Mouse (Mus musculus) hindbrain, embryonic 11.5 days (tissue): ENCODE data around the gene Mup20. TPM values are rescaled to one million over a fixed set of nuclear protein-coding genes. Genes with fewer than 3 reads are reported as not detected.
"Not testable (repeated sequence)": the region's sequence is repeated elsewhere in the genome, so short reads cannot be mapped to it uniquely, and the experiment has no call there.

Experiments used
- ATAC-seq: fragments of 200-750 bp; cut with Nextera tagmentation; 2 replicates; pipeline ENCODE4 v1.8.0; 2017; ENCODE audit warnings: mild to moderate bottlenecking, moderate TSS enrichment, moderate library complexity; ENCODE audit not compliant: low FRiP score
- DNase-seq: peaks from one replicate; pipeline ENCODE4 v3.0.0-alpha.2; 2015; ENCODE audit warnings: low spot score
- H3K27ac ChIP-seq: fragments of 300-500 bp; sonication (generic); 2 replicates; pipeline ENCODE4 v1.5.1; 2014; ENCODE audit warnings: mild to moderate bottlenecking, low read depth, low read length
- H3K27me3 ChIP-seq: fragments of 300-500 bp; sonication (generic); 2 replicates; pipeline ENCODE4 v1.6.1; 2014; ENCODE audit warnings: mild to moderate bottlenecking, low read length, moderate library complexity, mixed read lengths; ENCODE audit not compliant: control insufficient read depth, insufficient read depth
- H3K36me3 ChIP-seq: fragments of 300-500 bp; sonication (generic); 2 replicates; pipeline ENCODE4 v1.6.1; 2014; ENCODE audit warnings: mild to moderate bottlenecking, low read length, moderate library complexity, mixed read lengths; ENCODE audit not compliant: control insufficient read depth, insufficient read depth
- H3K4me1 ChIP-seq: fragments of 300-500 bp; sonication (generic); replicated peaks from 2 replicates; pipeline ENCODE4 v1.6.1; 2014; ENCODE audit warnings: low read length, mixed read lengths; ENCODE audit not compliant: control insufficient read depth, insufficient read depth
- H3K4me2 ChIP-seq: fragments of 300-500 bp; sonication (generic); replicated peaks from 2 replicates; pipeline ENCODE4 v1.6.1; 2014; ENCODE audit warnings: mild to moderate bottlenecking, low read depth, low read length
- H3K4me3 ChIP-seq: fragments of 300-500 bp; sonication (generic); 2 replicates; pipeline ENCODE4 v1.5.1; 2014; ENCODE audit warnings: low read depth, low read length
- H3K9ac ChIP-seq: fragments of 300-500 bp; sonication (generic); 2 replicates; pipeline ENCODE4 v1.6.1; 2014; ENCODE audit warnings: low read depth, low read length
- H3K9me3 ChIP-seq: fragments of 300-500 bp; sonication (generic); 2 replicates; pipeline ENCODE4 v1.6.1; 2016; ENCODE audit warnings: low read length; ENCODE audit not compliant: control insufficient read depth
- WGBS: fragments of 180-500 bp; shearing (Covaris S2); extraction: QIAGEN DNeasy Blood & Tissue Kit; methylation state at CpG from one replicate; pipeline ENCODE4 v1.1.7; 2014; 5-methylcytosine and 5-hydroxymethylcytosine counted together
- polyA plus RNA-seq: library from polyadenylated mRNA; unstranded; fragments of >200 nt; fragmentation: Nextera tagmentation; extraction: Ambion mirVana; gene quantifications from 2 replicates; pipeline ENCODE4 v1.2.1, GENCODE M21; 2014

Mup20 gene
- polyA plus RNA-seq, result not detected in 2 replicates

DNA sequence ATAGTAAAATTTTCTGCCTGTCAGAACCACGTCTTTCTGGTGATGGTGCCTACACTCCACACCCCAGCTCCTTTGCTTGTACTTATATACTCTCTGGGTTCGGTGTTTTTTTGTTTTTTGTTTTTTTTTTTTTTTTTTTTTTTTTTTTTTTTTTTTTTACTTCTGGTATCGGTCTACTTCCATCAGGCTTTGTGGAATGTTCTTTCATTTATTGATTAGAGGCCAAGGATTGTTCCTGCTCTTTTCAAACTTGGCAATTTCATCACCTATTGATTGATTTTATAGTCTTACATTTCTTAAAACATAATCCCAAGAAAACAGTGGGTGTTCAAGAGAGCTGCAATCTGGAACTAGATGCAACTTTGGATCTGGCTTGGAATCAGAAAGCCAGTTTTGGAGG lies at the start of gene Mup20:
Gene Mup20 (minus strand): TSS at position 101 of the 400 bp plus-strand sequence.
- not testable (repeated sequence) for DNase-seq, H3K9ac ChIP-seq, ATAC-seq, H3K27ac ChIP-seq, H3K9me3 ChIP-seq, H3K4me2 ChIP-seq, H3K4me1 ChIP-seq, H3K4me3 ChIP-seq, H3K27me3 ChIP-seq, H3K36me3 ChIP-seq
- WGBS, result 88% methylated on average over 2 of the region's 3 CpGs

DNA sequence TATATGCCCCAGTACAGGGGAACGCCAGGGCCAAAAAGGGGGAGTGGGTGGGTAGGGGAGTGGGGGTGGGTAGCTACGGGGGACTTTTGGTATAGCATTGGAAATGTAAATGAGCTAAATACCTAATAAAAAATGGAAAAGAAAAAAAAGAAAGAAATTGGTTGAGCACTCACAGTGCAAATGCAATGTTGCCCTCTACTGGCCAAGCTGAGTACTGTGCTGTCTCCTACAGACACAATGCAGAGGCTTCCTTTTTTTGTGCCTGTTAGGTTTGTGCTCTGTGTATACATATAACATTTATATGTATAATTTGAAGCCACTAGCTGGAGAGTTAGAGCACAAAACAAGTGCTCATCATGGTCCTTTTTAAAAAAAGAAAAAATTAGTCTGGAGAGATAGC lies 49.4 kb upstream of the Mup20 start:
- not testable (repeated sequence) for H3K4me1 ChIP-seq, H3K36me3 ChIP-seq, ATAC-seq, H3K4me3 ChIP-seq, H3K9me3 ChIP-seq, H3K27ac ChIP-seq, H3K27me3 ChIP-seq, H3K9ac ChIP-seq, H3K4me2 ChIP-seq
- peak; percentile 41 for DNase-seq
- WGBS, result no CpG with 5 or more reads among the region's 2 CpGs

DNA sequence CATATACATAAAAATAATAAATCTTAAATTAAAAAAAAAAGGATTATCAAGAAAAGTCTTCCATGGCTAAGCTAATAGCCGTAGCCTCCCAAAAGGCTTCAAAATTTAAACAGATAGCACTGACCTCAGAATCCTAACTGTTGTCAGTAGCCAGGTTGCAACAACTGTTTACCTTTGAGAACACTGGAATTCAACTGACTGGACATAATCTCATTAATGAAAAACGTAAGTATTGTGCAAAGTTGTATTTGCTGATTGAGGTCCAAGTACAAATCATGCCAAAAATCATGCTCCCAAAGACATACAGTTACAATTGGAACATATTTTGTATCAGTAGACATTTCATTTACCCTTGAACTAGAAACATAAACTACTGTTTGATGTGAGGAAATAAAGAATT lies 34.0 kb upstream of the Mup20 start:
- Histone ChIP-seq H3K27me3 (no peaks in the 10 kb centered on the region), H3K9me3 (no peaks in the 10 kb centered on the region), H3K4me3 (no peak overlapping the region), H3K4me1 (no peaks in the 10 kb centered on the region), H3K4me2 (no peak overlapping the region), H3K9ac (no peak overlapping the region), H3K27ac (no peak overlapping the region), H3K36me3 (no peaks in the 10 kb centered on the region)
- 85% methylated on average over 2 of the region's 2 CpGs for WGBS
- ATAC-seq (no peak), DNase-seq (no peak)

DNA sequence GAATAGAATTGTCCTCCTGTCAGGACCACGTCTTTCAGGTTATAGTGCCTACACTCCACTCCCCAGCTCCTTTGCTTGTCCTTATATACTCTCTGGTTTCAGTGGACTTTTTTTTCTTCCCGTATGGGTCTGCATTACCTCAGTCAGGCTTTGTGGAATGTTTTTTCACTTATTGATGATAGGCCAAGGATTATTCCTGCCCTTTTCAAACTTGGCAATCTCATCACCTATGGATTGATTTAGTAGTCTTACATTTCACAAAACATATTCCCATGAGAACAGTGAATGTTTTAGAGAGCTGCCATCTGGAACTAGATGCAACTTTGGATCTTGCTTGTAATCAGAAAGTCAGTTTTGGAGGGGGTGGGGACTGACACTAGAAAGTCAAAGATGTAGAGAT lies 33.3 kb upstream of the Mup20 start, which contains the start of gene Mup3:
Gene Mup3 (minus strand): TSS at position 102 of the 400 bp plus-strand sequence.
- no peaks in the 10 kb centered on the region for H3K4me1 ChIP-seq
- H3K9ac ChIP-seq, result no peak within 1 kb of the TSS
- no peaks in the 10 kb centered on the region for H3K36me3 ChIP-seq
- H3K9me3 ChIP-seq, result no peaks in the 10 kb centered on the region
- H3K27ac ChIP-seq, result no peak within 1 kb of the TSS
- WGBS, result 85% methylated on average over 2 of the region's 2 CpGs
- no peaks in the 10 kb centered on the region for H3K27me3 ChIP-seq
- H3K4me2 ChIP-seq, result no peak within 1 kb of the TSS
- ATAC-seq (no peak), DNase-seq (no peak)
- H3K4me3 ChIP-seq, result no peak within 1 kb of the TSS

DNA sequence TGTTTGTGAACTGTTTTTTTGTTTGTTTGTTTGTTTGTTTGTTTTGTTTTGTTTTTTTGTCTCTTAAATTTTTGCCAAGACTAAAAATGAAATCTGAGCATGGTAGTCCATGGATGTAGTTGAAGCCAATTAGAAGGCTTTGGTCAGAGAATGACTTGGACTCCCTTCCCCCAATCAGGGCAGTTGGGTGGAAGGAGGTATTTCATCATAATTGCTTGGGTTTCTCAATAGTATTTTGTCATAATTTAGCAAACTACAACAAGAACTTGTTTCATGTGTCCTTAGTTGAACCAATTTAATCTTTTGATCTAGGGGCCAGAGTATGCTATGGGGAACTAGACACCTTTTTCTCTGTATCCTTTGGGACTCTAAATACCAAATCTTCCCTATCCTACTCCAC lies 28.8 kb upstream of the Mup20 start:
- H3K27me3 ChIP-seq, result no peaks in the 10 kb centered on the region
- H3K27ac ChIP-seq, result no peak overlapping the region
- no peak overlapping the region for H3K4me3 ChIP-seq
- no peaks in the 10 kb centered on the region for H3K4me1 ChIP-seq
- H3K36me3 ChIP-seq, result no peaks in the 10 kb centered on the region
- DNase-seq (no peak), ATAC-seq (no peak)
- no peaks in the 10 kb centered on the region for H3K9me3 ChIP-seq
- no peak overlapping the region for H3K4me2 ChIP-seq
- H3K9ac ChIP-seq, result no peak overlapping the region

DNA sequence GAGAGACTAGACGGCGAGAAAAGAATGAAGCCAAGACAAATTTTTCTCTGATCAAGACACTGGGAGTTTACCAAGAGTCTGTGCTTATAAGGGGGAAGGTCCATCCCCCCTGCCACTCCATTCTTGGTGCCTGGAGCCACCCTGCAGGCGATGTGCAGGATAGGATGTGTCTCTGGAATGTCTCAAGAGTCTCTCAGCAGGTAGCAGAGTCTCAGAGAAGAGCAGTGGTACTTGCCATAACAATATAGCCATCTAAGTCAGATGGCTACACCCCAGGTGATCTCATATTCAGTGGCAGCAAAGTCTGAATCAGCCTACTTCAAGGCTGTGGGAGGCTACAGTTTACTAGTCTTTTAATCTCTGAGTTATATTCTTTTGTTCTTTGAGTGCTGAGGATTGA lies 21.2 kb upstream of the Mup20 start:
- Histone ChIP-seq H3K9me3 (no peaks in the 10 kb centered on the region), H3K4me1 (no peaks in the 10 kb centered on the region), H3K4me2 (no peak overlapping the region), H3K4me3 (no peak overlapping the region), H3K9ac (no peak overlapping the region), H3K27me3 (no peaks in the 10 kb centered on the region), H3K27ac (no peak overlapping the region), H3K36me3 (no peaks in the 10 kb centered on the region)
- DNase-seq (no peak), ATAC-seq (no peak)
- 57% methylated on average over 3 of the region's 3 CpGs for WGBS

DNA sequence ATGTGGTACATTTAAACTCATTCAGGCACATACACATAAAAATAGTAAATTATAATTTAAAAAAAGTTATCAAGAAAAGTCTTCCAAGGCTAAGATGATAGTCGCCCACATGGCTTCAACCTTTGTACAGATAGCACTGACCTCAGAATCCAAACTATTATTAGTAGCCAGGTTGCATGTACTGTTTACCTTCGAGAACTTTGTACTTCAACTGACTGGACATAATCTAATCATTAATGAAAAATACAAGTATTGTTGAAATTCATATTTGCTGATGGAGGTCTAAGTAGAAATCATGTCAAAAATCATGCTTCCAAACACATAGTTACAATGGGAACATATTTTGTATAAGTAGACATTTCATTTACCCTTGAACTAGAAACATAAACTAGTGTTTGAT lies 822 bp upstream of the Mup20 start:
- not testable (repeated sequence) for H3K4me2 ChIP-seq, H3K27me3 ChIP-seq, H3K36me3 ChIP-seq, DNase-seq, H3K4me1 ChIP-seq, H3K9ac ChIP-seq, H3K9me3 ChIP-seq, H3K4me3 ChIP-seq, ATAC-seq, H3K27ac ChIP-seq
- 80% methylated on average over 2 of the region's 2 CpGs for WGBS

DNA sequence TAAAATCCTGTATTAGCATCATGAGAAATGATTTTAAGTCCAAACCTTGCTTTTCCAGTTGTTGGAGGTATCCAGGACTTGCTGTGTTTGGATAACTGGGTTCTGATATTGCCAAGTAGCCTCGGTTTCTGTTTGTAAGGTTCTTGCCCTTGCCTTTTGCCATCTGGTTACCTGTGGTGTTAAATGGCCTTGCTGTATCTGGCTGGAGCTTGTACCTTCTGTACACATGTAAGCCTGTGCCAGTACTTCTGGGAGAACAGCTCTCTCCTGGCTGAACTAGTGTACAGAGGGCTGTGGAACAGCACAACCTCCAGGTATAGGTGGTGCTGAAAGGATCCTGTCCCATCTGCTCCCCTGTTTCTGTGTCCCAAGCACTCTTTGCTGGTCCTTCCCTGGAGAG lies 27.7 kb downstream of the Mup20 start:
- Histone ChIP-seq H3K4me2 (no peak overlapping the region), H3K4me1 (no peaks in the 10 kb centered on the region), H3K27ac (no peak overlapping the region), H3K27me3 (no peaks in the 10 kb centered on the region), H3K36me3 (no peaks in the 10 kb centered on the region), H3K9me3 (no peaks in the 10 kb centered on the region; the same call in 1 of the 2 replicates), H3K9ac (no peak overlapping the region), H3K4me3 (no peak overlapping the region)
- DNase-seq (no peak), ATAC-seq (no peak)
- WGBS, result 93% methylated on average over 1 of the region's 1 CpGs

DNA sequence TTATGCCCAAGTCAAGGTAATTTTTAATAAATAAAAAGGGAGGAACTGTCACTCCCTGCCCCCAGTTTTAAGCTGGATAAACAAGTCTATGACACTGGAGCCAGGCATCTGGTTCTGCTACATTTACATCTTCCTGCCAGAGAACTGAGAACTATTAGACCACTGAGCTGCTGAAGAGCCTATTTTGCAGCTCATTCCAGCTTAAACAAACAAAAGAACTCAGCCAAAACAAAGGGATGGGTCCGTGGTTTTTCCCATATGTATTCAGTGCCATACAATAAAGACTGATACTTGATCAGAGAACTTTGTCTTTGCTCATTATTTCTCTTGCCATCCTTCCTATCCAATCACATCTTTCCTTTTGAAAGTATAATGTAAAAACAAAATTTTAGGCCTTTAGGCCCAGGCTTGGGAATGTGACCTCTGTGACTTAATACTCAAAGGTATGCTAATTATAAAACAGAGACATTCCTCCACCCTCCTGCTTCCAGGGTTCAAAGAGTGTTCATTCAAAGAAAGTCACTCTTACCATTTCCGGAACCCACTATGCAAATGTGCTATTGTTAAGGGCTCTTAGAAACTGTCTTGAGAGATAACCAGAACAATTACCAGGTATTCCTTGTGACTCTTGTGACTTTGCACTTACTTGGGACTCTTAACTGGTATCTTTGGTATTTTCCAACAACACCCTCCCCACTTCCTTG lies 29.6 kb downstream of the Mup20 start:
- no peaks in the 10 kb centered on the region for H3K36me3 ChIP-seq
- no peaks in the 10 kb centered on the region for H3K4me1 ChIP-seq
- H3K4me3 ChIP-seq, result no peak overlapping the region
- H3K4me2 ChIP-seq, result no peak overlapping the region
- no peak overlapping the region for H3K9ac ChIP-seq
- no peak for ATAC-seq
- DNase-seq, result no peak
- 64% methylated on average over 2 of the region's 2 CpGs for WGBS
- H3K27me3 ChIP-seq, result no peaks in the 10 kb centered on the region
- no peak overlapping the region for H3K27ac ChIP-seq
- no peaks in the 10 kb centered on the region; the same call in 1 of the 2 replicates for H3K9me3 ChIP-seq
